Mouse (Mus musculus): ENCODE data around the gene Elmsan1. TPM values are rescaled to one million over a fixed set of nuclear protein-coding genes. Genes with fewer than 3 reads are reported as not detected.

The Elmsan1 gene
- total RNA-seq, 2 experiments from 2014 or later, result 11.5 to 14.1 TPM

- ATAC-seq (replicated peaks; ENCODE audit: poor library complexity), result no peak
Measured at GRCm38 (mm10) chr12:84153414-84153813, 65.3 kb downstream of the Elmsan1 start.

GRCm38 (mm10) chr12:84152352-84153190 is 66.1 kb downstream of the Elmsan1 start:
- no peak for ATAC-seq (replicated peaks; ENCODE audit: poor library complexity)

- ATAC-seq (replicated peaks; ENCODE audit: poor library complexity), result no peak
Measured at GRCm38 (mm10) chr12:84151911-84152310, 66.8 kb downstream of the Elmsan1 start.

GRCm38 (mm10) chr12:84150976-84151375 is 67.7 kb downstream of the Elmsan1 start:
- ATAC-seq (replicated peaks; ENCODE audit: poor library complexity), result peak; percentile 63

GRCm38 (mm10) chr12:84149971-84150370 is 68.7 kb downstream of the Elmsan1 start:
- no peak for ATAC-seq (replicated peaks; ENCODE audit: poor library complexity)

- ATAC-seq (replicated peaks; ENCODE audit: poor library complexity), result no peak
Measured at GRCm38 (mm10) chr12:84148622-84149012, 70.1 kb downstream of the Elmsan1 start.

- ATAC-seq (replicated peaks; ENCODE audit: poor library complexity), result peak; percentile 58
Measured at GRCm38 (mm10) chr12:84147954-84148621, 70.6 kb downstream of the Elmsan1 start, which contains the start of gene Pnma1. Gene Pnma1, minus strand, starts transcription at chr12:84148489.

GRCm38 (mm10) chr12:84142281-84143050 is 76.2 kb downstream of the Elmsan1 start:
- ATAC-seq (replicated peaks; ENCODE audit: poor library complexity), result no peak

GRCm38 (mm10) chr12:84141271-84141670 is 77.4 kb downstream of the Elmsan1 start:
- ATAC-seq (replicated peaks; ENCODE audit: poor library complexity), result no peak

GRCm38 (mm10) chr12:84140135-84140534 is 78.5 kb downstream of the Elmsan1 start:
- ATAC-seq (replicated peaks; ENCODE audit: poor library complexity), result no peak; the same call in 1 of the 2 replicates

GRCm38 (mm10) chr12:84137131-84137530 is 81.5 kb downstream of the Elmsan1 start:
- ATAC-seq (replicated peaks; ENCODE audit: poor library complexity), result no peak

- ATAC-seq (replicated peaks; ENCODE audit: poor library complexity), result peak; percentile 82
Measured at GRCm38 (mm10) chr12:84132265-84132664, 86.4 kb downstream of the Elmsan1 start.

- ATAC-seq (replicated peaks; ENCODE audit: poor library complexity), result peak; percentile 88
Measured at GRCm38 (mm10) chr12:84129931-84130330, 88.8 kb downstream of the Elmsan1 start.

- no peak for ATAC-seq (replicated peaks; ENCODE audit: poor library complexity)
Measured at GRCm38 (mm10) chr12:84128576-84128975, 90.1 kb downstream of the Elmsan1 start.

GRCm38 (mm10) chr12:84126899-84127298 is 91.8 kb downstream of the Elmsan1 start:
- no peak for ATAC-seq (replicated peaks; ENCODE audit: poor library complexity)

GRCm38 (mm10) chr12:84125892-84126291 is 92.8 kb downstream of the Elmsan1 start:
- ATAC-seq (replicated peaks; ENCODE audit: poor library complexity), result no peak

- ATAC-seq (replicated peaks; ENCODE audit: poor library complexity), result no peak
Measured at GRCm38 (mm10) chr12:84119584-84119983, 99.1 kb downstream of the Elmsan1 start.

- ATAC-seq (replicated peaks; ENCODE audit: poor library complexity), result peak; percentile 100
Measured at GRCm38 (mm10) chr12:84114153-84114994, 104.3 kb downstream of the Elmsan1 start, which contains the start of gene Dnal1. Gene Dnal1, plus strand, starts transcription at chr12:84114366.

- no peak for ATAC-seq (replicated peaks; ENCODE audit: poor library complexity)
Measured at GRCm38 (mm10) chr12:84113676-84114075, 105.0 kb downstream of the Elmsan1 start.

- no peak for ATAC-seq (replicated peaks; ENCODE audit: poor library complexity)
Measured at GRCm38 (mm10) chr12:84110814-84111213, 107.9 kb downstream of the Elmsan1 start.

Measured in megakaryocyte progenitor cell, adult 5-6 weeks (primary cell).